ENCODE assay signal across 20 mouse cellular contexts in the genomic region with DNA sequence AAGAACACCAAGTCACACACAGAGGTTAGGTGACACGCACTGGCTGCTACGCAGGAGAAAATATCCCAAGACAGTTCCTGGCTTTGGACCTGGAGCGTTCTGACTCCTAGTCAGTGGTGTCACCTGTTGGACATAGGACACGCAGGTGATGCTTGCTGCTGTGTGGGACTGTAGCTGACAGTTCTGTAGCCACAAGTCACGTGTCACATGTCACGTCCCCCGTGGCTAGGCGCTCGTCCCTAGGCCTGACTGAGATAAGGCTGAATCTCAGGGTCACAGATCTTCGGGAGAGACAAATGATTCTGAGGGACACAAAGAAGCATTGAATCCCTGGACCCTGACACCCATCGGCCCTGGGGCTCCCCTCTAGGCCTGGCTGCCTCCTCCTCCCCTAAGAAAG. TPM values are rescaled to one million over a fixed set of nuclear protein-coding genes. Genes with fewer than 3 reads are reported as not detected.
"Had no signal": no experiment of that assay in that cellular context is flagged by ENCODE, and none has a peak within 500 bp of the region (broad histone marks: within the 10 kb centered on the region; RNA-seq: fewer than 3 reads in every experiment).

No protein-coding gene starts in this region.

- H3K4me3 ChIP-seq: limb, embryonic 13.5 days; liver, embryonic 12.5 days; midbrain, embryonic 13.5 days; neural tube, embryonic 12.5 days; neural tube, embryonic 15.5 days; stomach, embryonic 15.5 days had no signal

- H3K9me3 ChIP-seq: liver, embryonic 12.5 days; stomach, embryonic 15.5 days had no signal

- DNase-seq: kidney, adult 2 months; kidney, postnatal 14 days; kidney, postnatal 4 days; left cerebral cortex, postnatal 4 days; liver; lung, embryonic 14.5 days; right cerebral cortex, adult 18-20 months; right cerebral cortex, postnatal 14 days; right cerebral cortex, postnatal 4 days; thymus, postnatal 25 days had no signal

- H3K4me1 ChIP-seq: neural tube, embryonic 12.5 days; neural tube, embryonic 15.5 days; stomach, embryonic 15.5 days had no signal

- ATAC-seq: intestine, postnatal 0 days; lung, postnatal 0 days; midbrain, embryonic 13.5 days had no signal

- H3K27me3 ChIP-seq: limb, embryonic 13.5 days; liver, embryonic 12.5 days; midbrain, embryonic 13.5 days; neural tube, embryonic 12.5 days; neural tube, embryonic 15.5 days; stomach, embryonic 15.5 days had no signal

- H3K36me3 ChIP-seq: limb, embryonic 13.5 days; liver, embryonic 12.5 days; midbrain, embryonic 13.5 days; neural tube, embryonic 12.5 days; neural tube, embryonic 15.5 days; stomach, embryonic 15.5 days had no signal

RNA-seq across cellular contexts. Expression of a gene that starts 32.2 kb away (rescaled TPM):
- total RNA-seq: megakaryocyte, adult 5-6 weeks had no signal
- polyA plus RNA-seq: macrophage had no signal
